Mouse (Mus musculus): ENCODE measurements around the gene Hcn3.
A peak's percentile ranks its signal among the peaks of the same experiment; 100 is the strongest.

Gene Hcn3

DNA sequence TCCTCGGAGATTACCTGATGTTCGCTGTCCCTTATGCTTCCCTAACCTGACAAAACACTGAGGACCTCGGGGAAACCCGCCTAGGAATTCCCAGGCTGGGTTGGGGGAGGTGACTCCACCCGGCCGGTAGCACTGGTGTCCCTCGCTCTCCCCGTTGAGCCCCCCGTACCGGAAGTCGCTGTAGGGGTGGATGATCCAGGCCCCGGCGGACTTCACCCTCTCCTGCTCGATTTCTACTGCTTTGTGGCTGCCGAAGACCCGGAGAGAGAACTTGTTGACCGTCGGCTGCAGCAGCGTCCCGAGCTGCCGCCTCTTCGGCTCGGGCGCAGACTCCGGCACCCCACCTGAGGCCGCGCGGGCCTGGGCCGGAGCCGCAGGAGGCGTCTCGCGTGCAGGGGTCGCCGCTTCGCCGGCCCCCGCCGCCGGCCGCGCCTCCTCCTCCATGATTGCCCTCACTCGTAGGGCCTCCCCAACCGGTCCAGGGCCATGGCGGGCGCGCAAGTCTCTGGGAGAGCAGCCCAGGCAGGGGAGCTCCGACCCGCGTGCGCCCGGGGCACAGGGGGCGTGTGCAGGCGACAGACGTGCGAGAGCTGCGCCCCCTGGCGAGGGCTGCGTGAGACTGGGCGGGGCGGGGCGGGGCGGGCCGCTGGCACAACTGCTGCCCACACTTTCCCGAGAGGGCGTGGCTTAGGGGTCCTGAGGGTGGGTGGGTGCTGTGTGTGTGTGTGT lies at the start of gene Hcn3:
TSS of gene Hcn3 (minus strand) at position 581 of the 729 bp plus-strand sequence.
- DNase-seq, result peak; percentile 51 to 70

DNA sequence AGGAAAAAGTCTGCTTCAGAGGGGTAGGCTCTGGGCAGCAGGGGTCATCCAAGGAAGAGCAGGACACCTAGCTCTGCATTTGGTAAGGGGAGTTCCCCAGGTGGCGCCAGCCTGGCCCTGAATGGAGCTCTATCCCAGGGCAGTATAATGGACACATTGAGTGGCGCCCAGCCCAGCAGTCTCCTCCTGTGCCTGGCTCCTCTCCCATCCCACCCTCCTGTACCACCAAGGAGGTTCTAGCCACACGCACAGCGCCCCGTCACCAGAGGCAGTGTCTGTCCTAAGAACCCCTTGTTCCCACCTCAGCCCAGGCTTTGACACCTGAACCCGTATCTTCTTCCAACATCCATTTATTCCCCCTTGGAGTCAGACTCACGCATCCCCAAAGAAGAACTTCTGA lies 49.7 kb upstream of the Hcn3 start:
- DNase-seq, result no peak

- no peak for DNase-seq
These were observed 48.7 kb upstream of the Hcn3 start for GRCm38 (mm10) chr3:89208736-89209135.

DNA sequence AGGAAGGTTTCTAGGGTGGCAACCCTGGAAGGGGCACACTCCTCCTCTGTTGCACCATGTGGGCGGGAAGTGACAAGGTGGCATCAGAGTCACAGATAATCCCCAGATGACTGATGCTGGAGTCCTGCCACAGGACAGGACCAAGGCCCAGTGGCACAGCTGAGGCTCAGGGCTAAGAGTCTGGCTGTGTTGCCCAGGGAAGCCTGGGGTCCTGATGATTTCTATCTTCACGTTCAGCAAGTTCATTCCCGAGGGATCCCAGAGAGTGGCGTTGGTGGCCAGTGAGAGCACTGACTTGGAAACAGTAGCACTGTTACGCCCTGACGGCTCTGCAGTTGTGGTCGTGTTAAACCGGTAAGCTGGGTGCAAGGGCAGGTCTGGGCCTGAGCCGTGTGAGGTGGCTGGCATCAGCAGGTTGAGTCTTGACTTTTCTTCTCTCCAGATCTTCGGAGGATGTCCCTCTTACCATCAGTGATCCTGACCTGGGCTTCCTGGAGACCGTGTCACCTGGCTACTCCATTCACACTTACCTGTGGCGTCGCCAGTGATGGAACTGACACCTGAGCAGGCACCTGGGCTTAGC lies 48.2 kb upstream of the Hcn3 start:
- no peak for DNase-seq

DNA sequence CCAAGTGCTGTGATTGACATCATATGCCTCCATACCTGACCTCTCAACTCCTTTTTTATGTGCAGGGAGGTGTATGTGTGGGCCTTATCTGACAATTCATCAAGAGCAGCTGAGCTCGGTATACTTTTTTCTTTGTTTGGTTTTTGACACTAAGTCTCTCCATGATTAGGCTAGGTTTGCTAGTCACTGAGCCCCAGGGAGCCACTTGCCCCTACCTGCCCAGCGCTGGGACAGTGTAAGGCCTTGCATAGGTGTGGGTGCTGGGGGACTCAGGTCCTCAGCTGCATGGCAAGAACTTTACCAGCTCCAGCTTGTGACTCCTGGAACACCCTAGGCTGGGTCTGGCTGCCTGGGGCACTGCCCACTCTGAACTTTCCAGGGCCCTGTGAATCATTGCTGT lies 46.7 kb upstream of the Hcn3 start:
- DNase-seq, result no peak

GRCm38 (mm10) chr3:89206079-89206478 lies 46.1 kb upstream of the Hcn3 start:
- no peak for DNase-seq

DNA sequence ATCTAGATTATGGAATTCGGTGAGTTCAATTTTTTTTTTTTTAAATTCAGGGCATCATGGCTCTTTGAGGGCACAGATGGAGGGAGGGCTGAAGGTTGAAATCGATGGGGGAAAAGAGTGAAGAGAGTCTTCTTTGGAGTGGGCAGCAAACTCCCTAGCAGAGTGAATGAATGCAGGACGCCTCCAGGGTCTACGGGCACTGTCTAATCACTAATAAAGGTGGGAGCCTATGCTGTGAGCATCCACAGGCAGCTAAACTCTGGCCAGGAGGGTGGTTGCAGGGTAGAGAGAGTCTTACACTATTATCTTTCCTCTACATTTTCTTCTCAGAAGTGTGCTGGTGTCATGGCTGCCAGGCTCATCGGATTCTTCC lies 43.1 kb upstream of the Hcn3 start:
- DNase-seq, result no peak

DNA sequence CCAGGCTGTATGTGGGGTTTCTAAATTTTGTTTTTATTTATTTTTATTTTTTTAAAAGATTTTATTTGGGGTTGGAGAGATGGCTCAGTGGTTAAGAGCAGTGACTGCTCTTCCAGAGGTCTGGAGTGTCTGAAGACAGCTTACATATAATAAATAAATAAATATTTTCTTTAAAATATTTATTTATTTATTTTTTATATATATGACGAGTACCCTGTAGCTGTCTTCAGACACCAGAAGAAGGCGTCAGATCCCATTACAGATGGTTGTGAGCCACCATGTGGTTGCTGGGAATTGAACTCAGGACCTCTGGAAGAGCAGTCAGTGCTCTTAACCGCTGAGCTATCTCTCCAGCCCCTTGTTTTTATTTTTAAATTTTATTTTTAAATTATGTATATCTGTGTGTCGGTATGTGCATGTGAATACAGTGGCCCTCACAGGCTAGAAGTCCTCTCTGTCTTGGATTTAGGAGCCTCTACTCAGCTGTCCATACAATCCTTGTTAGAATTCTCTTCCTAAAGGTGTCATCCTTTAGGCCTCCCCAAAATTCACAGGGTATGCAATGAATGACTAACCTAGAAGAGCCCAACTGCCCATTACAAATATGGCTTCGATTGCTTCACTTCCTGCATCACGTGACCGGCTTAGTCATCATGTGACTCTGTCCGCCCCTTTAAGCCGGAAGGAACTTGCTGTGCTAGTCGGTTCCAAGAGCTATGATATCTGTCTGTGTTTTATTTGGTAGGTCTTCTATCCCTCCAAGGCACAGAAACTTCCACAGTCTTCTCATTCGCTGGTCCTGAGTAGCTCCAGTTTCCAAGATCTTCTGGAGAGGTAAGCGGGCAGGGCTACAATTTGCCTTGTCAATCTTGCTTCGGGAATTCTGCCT lies 42.5 kb upstream of the Hcn3 start, which contains the start of gene Gba:
TSS of gene Gba (plus strand) at position 676 of the 889 bp plus-strand sequence.
- DNase-seq, result peak; percentile 67 to 81

DNA sequence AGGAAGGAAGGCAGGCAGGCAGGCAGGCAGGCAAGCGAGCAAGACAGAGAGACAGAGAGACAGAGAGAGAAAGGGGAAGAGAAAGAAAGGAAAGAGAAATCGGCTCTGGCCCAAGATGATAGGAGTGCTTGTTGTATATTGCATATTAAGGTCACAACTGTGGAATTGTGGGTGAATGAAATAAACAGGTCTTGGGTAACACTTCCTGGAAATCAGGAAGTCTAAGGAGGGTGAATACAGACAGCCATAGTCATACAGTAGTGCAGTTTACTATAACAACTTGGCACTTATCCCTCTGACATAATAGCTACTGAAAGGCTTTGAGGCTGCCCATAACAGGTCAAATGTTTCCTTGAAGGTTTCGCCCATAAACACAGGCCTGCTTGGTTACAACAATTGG lies 39.8 kb upstream of the Hcn3 start:
- DNase-seq, result no peak

- peak; percentile 85 to 89 for DNase-seq
These were observed 36.2 kb upstream of the Hcn3 start for GRCm38 (mm10) chr3:89195979-89196877.

- peak in 1 of 2 experiments; percentile 37 for DNase-seq
These were observed 33.9 kb upstream of the Hcn3 start for GRCm38 (mm10) chr3:89193853-89194252.

DNA sequence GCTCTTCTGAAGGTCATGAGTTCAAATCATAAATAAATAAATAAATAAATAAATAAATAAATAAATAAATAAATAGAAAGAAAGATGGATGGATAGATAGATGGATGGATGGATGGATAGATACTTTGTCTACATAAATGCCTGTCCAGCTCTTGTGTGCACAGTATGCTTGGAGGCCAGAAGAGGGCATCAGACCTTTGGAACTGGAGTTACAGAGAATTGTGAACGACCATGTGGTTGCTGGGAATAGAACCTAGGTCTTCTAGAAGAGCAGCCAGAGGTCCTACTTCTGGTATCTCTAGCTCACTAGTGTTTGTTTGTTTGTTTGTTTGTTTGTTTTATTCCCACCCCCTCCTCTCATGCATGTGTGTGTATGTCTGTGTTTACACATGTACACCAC lies 33.4 kb upstream of the Hcn3 start:
- no peak for DNase-seq

DNA sequence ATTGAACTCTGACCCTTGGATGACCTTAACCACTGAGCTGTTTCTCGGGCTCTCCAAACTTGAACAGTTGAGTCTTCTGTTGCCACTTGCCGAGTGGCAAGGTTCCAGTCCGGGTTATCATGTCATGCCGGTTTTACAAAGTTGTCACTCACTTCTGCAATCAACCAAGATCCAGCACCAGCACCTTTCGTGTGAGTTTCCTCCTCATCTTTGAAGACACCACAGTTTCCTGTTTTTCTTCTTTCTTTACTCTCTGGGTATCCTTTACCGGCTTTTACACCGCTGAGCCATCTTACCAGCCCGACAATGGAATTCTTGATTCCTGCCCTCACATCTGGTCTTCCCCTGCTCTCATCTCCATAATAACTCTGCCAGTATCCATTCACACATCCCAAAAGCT lies 30.4 kb upstream of the Hcn3 start:
- peak in 1 of 2 experiments; percentile 31 for DNase-seq

DNA sequence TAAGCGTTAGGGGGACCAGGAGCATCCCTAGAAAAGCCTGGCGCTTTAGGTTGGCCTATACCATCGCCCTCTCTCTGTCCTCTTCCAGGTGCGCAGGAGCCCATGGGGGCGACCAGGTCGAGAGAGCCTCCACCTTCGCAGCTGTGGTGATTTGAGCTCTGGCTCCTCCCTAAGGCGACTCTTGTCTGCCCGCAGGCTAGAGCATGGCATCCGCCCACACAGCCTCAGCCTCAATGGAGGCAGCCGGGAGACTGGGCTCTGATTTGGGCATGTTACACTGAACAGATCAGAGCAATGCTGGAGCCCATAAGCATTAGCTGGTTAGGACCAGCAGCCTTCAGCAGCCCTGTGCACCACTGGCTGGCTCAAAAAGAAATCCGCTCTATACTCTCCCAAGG lies 28.5 kb upstream of the Hcn3 start:
- DNase-seq, result peak in 1 of 2 experiments; percentile 43

DNA sequence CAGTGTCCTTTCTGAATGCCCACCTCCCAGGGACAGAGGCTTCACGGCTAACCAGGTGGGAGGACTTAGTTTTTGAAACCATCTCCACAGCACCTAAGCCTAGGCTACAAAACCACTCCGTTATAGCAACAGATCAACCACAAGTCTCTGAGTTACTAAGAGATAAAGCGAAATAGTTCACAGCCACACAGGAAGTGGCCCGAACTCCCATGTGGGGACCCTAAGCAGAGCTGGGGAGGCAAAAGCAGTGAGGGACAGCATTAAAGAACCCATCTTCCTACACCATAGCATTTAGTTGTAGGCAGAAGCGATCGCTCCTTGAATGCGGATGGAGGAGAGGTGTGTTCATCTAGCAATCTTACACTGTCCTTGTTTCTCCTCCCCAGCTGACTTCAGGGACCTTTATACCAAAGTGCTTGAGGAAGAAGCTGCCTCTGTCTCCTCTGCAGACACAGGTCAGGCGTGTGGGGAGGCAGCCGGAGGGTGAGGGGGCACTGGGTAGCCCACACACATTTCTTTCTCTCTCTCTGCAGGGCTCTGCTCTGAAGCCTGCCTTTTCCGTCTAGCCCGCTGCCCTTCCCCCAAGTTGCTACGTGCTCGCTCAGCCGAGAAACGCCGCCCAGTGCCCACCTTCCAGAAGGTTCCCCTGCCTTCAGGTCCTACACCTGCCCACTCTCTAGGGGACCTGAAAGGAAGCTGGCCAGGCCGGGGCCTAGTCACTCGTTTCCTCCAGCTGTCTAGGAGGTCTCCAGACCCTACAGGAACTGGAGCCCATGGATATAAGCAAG lies 27.9 kb upstream of the Hcn3 start:
- DNase-seq, result peak; percentile 48 to 50

GRCm38 (mm10) chr3:89187197-89187596 lies 27.2 kb upstream of the Hcn3 start:
- DNase-seq, result peak in 1 of 2 experiments; percentile 32

DNA sequence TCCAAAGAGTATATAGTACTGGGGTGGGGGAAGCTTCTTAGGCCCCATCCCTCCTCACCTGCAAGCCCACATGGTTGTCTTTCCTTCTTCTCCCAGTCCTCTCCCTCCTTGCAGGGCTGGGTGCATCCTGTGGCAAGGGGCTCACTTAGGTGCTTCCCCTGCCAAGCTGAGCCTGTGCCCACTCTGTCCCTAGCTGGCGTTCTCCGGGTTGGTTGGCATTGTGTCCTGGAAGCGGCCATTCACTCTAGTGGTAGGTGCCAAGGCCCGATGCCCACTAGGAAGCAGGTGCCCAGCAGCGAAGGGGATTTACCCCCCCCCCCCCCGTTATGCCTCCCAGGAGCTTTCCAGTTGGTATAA lies 23.9 kb upstream of the Hcn3 start:
- DNase-seq, result no peak

- DNase-seq, result peak; percentile 52 to 59
These were observed 23.3 kb upstream of the Hcn3 start, which contains the start of gene Fam189b for GRCm38 (mm10) chr3:89183058-89183958. Gene Fam189b, plus strand, starts transcription at chr3:89183143.

DNA sequence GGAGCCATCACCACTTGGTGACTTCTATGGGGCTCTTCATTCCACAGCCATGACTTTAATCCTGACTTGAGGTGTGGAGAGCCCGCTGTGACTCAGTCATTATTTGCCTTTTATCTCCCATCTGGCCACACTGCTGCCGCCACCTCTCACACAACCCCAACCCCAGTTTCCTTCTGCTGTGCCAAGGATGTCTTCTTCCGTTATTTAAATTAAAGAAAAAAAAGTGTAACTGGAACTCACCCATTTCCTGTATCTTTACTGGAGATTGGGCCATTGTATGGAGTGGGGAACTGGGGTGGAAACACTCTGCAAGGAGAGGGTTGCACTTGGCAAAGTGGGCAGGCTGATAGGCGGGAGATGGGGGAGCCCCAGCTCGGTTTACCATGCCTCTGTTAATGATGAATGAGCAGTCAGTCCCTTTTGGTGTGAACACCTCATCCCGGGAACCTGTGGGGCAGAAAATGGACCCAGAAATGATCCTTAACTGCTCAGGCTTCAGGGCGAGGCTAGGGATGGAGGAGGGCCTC lies 22.6 kb upstream of the Hcn3 start:
- no peak for DNase-seq

Data from spleen, adult 18-20 months (tissue).